Mouse (Mus musculus): ENCODE results near the gene Pias1. TPM values are rescaled to one million over a fixed set of nuclear protein-coding genes. Genes with fewer than 3 reads are reported as not detected.

Gene Pias1
- polyA plus RNA-seq, 1 experiment, result 34.6 TPM

DNA sequence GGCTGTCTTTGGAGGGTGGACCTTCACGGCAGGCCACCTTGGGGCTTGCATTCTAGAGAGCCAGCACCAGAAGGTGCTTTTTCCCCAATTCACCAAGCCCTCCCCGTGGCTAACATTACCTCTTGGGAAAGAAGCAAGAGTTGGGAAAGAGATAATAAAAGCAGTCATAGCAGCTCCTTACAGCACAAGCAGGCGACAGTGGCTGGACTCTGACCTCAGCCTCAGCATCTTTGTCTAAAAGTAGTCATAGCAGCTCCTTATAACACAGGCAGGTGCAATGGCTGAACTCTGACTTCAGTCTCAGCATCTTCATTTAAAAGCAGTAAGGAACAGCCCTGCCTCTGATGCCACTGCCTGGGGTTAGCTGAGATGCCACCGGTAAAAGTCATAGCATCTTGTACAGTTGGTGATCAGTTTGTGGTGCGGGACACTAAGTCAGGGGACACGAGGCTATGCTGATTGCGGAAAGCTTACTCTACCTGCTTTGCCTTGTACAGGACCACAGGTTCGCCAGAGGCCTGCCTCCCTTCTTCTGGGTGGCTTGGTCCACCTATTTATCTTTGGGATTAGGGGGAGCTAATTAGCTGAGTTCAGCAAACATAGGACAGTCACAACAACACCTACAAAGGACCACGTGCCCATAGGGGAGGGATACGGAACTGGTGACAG lies 144.2 kb downstream of the Pias1 start:
- Histone ChIP-seq H3K27ac (ENCODE audit: insufficient read depth, low read length) (no peak overlapping the region), H3K4me3 (ENCODE audit: insufficient read depth, low read length) (no peak overlapping the region), H3K4me1 (ENCODE audit: control insufficient read depth, insufficient read depth, low read length) (no peaks in the 10 kb centered on the region)
- TF ChIP-seq CTCF (IDR thresholded peaks at IDR 0.05; ENCODE audit: extremely low read depth, insufficient read depth, low read length), result no peak

DNA sequence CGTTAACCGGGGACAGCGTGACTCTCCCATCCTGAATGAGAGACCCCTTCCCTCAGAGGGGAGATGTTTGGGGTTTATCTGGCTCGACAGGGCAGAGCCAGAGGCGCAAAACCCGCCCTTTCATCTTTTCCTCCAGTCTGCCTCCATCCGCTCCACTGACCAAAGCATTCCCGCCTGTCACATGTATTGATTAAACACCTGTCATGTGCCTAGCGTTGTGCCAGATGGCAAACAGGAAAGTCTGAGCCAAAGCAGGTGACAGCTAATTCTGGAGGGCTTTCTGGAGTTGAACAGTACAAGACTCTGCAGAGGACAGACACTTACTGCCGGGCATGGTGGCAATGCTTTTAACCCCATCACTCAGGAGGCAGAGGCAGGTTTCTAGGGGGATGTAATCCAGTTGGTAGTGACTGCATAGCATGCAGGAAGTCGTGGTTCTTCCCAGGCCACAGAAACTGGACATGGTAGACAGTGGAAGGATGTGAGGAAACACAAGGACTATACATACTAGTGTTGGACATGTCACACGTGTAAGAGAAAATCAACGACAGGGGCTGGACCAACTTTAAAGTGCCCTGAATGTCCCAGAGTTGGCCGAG lies 148.5 kb downstream of the Pias1 start:
- H3K4me1 ChIP-seq (ENCODE audit: control insufficient read depth, insufficient read depth, low read length), result no peaks in the 10 kb centered on the region
- H3K4me3 ChIP-seq (ENCODE audit: insufficient read depth, low read length), result peak overlapping the region; percentile 58
- TF ChIP-seq POLR2A (IDR thresholded peaks at IDR 0.05; ENCODE audit: extremely low read depth, insufficient read depth, low read length) (no peak), CTCF (IDR thresholded peaks at IDR 0.05; ENCODE audit: extremely low read depth, insufficient read depth, low read length) (no peak)
- no peak overlapping the region for H3K27ac ChIP-seq (ENCODE audit: insufficient read depth, low read length)

DNA sequence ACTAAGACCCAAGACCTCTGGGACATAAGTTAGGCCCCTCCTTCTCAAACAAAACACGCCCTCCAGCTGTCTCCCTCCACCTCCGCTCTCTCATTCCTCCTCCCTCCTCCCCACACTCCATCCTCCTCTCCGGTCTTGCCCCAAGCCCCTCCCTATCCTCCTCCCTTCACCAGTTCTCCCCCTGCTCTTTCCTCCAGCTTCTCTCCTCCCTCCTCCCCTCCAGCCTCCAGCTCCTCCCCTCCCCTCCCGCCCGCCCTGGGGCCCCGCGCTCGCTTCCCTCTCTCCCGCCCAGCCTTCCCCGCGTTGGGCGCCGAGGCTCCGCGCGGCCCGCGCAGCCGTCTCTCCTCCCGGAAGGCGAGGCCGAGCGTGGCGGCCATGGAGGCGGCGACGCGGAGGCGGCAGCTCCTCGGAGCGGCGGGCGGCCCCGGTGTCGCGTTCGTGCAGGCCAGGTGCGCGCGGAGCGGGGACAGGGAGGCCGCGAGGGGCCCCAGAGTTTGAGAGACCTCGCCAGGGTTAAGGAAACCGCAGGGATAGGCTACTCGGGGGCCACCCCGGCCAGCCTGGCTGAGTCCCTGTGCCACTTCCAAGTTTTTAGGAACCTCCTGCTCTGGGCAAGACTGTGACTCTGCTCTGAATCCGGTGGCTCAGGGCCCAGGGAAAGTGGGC lies 149.1 kb downstream of the Pias1 start, which contains the start of gene Cln6:
Cln6 (plus strand) TSS at position 280 of the 666 bp plus-strand sequence.
- peak within 1 kb of the TSS; percentile 58 for H3K4me3 ChIP-seq (ENCODE audit: insufficient read depth, low read length)
- H3K4me1 ChIP-seq (ENCODE audit: control insufficient read depth, insufficient read depth, low read length), result no peaks in the 10 kb centered on the region
- no peak within 1 kb of the TSS for H3K27ac ChIP-seq (ENCODE audit: insufficient read depth, low read length)
- TF ChIP-seq POLR2A (IDR thresholded peaks at IDR 0.05; ENCODE audit: extremely low read depth, insufficient read depth, low read length), result peak; percentile 37; the same call in 1 of the 2 replicates
- TF ChIP-seq CTCF (IDR thresholded peaks at IDR 0.05; ENCODE audit: extremely low read depth, insufficient read depth, low read length), result no peak

DNA sequence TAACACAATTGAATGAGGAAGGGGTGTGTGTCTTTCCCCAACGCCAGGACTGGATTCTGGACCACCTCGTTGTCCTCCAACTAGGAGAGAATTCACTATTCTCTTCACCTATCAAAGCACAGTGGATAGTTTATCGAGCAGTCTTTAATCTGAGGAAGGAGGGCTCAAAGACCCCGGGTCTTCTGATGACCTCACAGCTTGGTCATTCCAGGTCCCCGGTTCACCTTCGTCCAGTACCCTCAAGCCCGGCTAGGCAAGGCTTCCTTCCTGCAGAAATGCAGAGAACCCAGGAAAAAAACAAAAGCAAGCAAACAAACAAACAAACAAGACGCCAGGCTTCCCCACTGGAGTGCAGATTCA lies 149.6 kb downstream of the Pias1 start:
- Histone ChIP-seq H3K4me1 (ENCODE audit: control insufficient read depth, insufficient read depth, low read length) (no peaks in the 10 kb centered on the region), H3K4me3 (ENCODE audit: insufficient read depth, low read length) (peak overlapping the region; percentile 58), H3K27ac (ENCODE audit: insufficient read depth, low read length) (no peak overlapping the region)
- TF ChIP-seq CTCF (IDR thresholded peaks at IDR 0.05; ENCODE audit: extremely low read depth, insufficient read depth, low read length) (no peak), POLR2A (IDR thresholded peaks at IDR 0.05; ENCODE audit: extremely low read depth, insufficient read depth, low read length) (no peak)

DNA sequence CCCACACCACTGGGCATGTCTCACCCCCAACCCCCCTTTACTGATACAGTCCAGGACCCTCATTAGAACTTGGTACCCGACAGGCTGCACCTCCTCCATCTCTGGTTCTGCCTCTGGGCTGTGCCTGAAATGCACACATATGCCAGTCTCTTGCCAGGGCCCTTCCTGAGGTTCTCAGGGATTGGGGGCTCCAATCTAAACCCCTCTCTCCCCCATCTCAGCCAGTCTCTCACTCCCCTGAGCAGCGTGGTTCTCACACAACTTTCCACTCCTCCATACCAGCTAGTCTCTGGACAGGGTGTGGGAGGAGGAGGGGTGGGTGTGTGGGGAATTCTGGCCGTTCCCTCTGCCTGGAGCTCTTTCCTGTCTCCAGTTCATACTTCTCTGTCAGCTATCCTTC lies 150.1 kb downstream of the Pias1 start:
- Histone ChIP-seq H3K4me1 (ENCODE audit: control insufficient read depth, insufficient read depth, low read length) (no peaks in the 10 kb centered on the region), H3K27ac (ENCODE audit: insufficient read depth, low read length) (no peak overlapping the region), H3K4me3 (ENCODE audit: insufficient read depth, low read length) (no peak overlapping the region)
- no peak for TF ChIP-seq CTCF (IDR thresholded peaks at IDR 0.05; ENCODE audit: extremely low read depth, insufficient read depth, low read length)
- no peak for TF ChIP-seq POLR2A (IDR thresholded peaks at IDR 0.05; ENCODE audit: extremely low read depth, insufficient read depth, low read length)

DNA sequence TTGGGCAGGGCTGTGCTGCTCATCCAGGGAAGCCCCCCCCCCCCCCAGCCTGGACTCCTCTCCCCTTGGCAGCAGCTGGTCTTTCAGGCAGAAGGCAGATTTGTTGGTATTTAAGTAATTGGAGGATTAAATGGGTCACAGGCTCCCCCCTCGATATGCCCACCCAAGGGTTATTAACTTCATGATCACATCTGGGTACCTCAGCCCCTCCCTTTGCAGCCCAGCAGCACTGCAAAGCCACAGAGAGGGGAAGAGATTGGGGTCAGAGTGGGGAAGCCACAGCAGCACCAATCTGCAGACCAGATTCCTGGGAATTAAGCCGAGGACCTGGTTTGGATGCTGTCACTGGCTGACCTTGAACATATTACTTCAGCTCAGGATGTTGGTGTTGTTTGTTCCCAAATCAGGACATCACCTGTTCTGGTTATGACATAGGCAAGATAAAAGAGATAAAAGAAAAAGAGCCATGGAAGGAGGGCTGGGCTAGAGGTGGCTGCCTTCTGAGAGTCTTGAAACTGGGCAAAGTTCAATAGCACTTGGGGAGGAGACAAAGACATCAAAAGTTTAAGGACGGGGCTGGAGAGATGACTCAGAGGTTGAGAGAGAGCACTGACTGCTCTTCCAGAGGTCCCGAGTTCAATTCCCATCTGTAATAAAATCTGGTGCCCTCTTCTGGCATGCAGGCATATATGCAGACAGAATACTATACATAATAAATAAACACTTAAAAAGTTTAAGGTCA lies 151.8 kb downstream of the Pias1 start:
- TF ChIP-seq CTCF (IDR thresholded peaks at IDR 0.05; ENCODE audit: extremely low read depth, insufficient read depth, low read length), result no peak
- no peak for TF ChIP-seq POLR2A (IDR thresholded peaks at IDR 0.05; ENCODE audit: extremely low read depth, insufficient read depth, low read length)
- no peak overlapping the region for H3K4me3 ChIP-seq (ENCODE audit: insufficient read depth, low read length)
- H3K4me1 ChIP-seq (ENCODE audit: control insufficient read depth, insufficient read depth, low read length), result no peaks in the 10 kb centered on the region
- H3K27ac ChIP-seq (ENCODE audit: insufficient read depth, low read length), result no peak overlapping the region

DNA sequence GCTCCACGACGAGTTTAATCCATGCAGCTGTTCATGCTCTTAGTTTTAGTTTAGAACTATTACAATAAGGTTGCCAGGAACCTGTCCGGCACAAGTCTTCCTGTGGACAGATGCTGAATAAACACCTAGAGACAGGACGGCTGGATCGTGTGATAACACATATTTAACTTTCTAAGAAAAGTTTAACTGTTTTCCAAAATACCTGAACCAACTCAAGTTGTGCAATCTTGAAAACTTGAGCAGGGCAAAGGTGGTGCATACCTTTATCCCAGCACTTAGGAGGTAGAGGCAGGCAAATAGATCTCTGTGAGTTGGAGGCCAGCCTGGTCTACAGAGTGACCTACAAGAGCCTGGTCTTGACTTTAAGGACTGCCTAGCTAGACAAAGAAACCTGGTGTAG lies 152.8 kb downstream of the Pias1 start:
- TF ChIP-seq POLR2A (IDR thresholded peaks at IDR 0.05; ENCODE audit: extremely low read depth, insufficient read depth, low read length) (no peak), CTCF (IDR thresholded peaks at IDR 0.05; ENCODE audit: extremely low read depth, insufficient read depth, low read length) (no peak)
- H3K4me3 ChIP-seq (ENCODE audit: insufficient read depth, low read length), result no peak overlapping the region

DNA sequence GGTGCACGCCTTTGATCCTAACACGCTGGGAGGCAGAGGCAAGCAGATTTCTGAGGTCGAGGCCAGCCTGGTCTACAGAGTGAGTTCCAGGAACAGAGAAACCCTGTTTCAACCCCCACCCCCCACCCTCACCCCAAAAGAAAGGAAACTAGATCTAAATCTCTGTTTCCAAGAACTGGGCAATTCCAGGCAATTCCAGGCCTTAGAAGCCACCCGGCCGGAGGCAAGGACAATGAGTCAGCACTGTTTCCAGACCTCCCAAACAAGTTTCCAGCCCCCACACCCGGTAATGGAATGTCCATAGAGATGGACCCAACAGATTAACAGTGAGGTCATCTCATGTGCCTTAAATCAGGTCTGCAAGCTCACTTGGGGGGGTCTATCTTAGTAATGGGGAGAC lies 157.8 kb downstream of the Pias1 start:
- Histone ChIP-seq H3K4me1 (ENCODE audit: control insufficient read depth, insufficient read depth, low read length) (no peaks in the 10 kb centered on the region), H3K4me3 (ENCODE audit: insufficient read depth, low read length) (no peak overlapping the region), H3K27ac (ENCODE audit: insufficient read depth, low read length) (no peak overlapping the region)
- no peak for TF ChIP-seq CTCF (IDR thresholded peaks at IDR 0.05; ENCODE audit: extremely low read depth, insufficient read depth, low read length)
- no peak for TF ChIP-seq POLR2A (IDR thresholded peaks at IDR 0.05; ENCODE audit: extremely low read depth, insufficient read depth, low read length)

More for the DNA sequence above, 152.8 kb downstream of the Pias1 start:
- H3K27ac ChIP-seq (ENCODE audit: insufficient read depth, low read length), result no peak overlapping the region
- H3K4me1 ChIP-seq (ENCODE audit: control insufficient read depth, insufficient read depth, low read length), result no peaks in the 10 kb centered on the region

DNA sequence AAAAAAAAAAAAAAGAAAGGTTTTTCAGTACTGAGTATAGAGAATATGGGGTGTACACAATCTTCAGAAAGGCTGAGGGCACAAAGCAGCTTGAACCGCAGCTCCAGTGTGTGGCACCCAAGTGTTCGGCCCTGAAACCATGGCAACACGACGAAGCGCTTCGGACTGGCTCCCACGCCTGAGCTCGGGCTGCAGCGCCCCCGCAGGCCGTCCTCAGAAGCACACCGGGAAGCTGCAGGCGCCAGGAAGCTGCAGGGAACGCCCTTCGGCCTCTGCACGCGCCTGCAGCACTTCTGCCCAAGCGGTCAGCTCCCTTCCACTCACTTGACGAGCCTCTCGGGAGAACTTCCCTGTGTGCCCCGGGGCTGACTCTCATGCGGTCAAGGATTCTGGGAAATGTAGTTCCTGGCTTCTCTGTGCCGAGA lies 159.1 kb downstream of the Pias1 start:
- H3K4me3 ChIP-seq (ENCODE audit: insufficient read depth, low read length), result peak overlapping the region; percentile 17
- H3K4me1 ChIP-seq (ENCODE audit: control insufficient read depth, insufficient read depth, low read length), result no peaks in the 10 kb centered on the region
- TF ChIP-seq POLR2A (IDR thresholded peaks at IDR 0.05; ENCODE audit: extremely low read depth, insufficient read depth, low read length) (peak; percentile 57; the same call in 1 of the 2 replicates), CTCF (IDR thresholded peaks at IDR 0.05; ENCODE audit: extremely low read depth, insufficient read depth, low read length) (peak; percentile 63)
- H3K27ac ChIP-seq (ENCODE audit: insufficient read depth, low read length), result no peak overlapping the region

Other genes with a start within 250 kb of the Pias1 start
- gene Fem1b, start 176.0 kb downstream of the Pias1 start, polyA plus RNA-seq (2012; rRNA removed), result 41.9 and 42.6 TPM in 2 replicates
- 15.3 and 15.9 TPM in 2 replicates for gene Cln6, start 149.1 kb downstream of the Pias1 start, polyA plus RNA-seq (2012; rRNA removed)
- gene Calml4, start 129.8 kb downstream of the Pias1 start, polyA plus RNA-seq (2012; rRNA removed), result 0.98 and 3.5 TPM in 2 replicates
- 0.15 and 0.26 TPM in 2 replicates for gene Skor1, start 161.0 kb upstream of the Pias1 start, polyA plus RNA-seq (2012; rRNA removed)